Mouse (Mus musculus) 3T3-L1 (cell line): Measurements from ENCODE around the gene 1700010I14Rik.

Experiments
- DNase-seq: peaks from one replicate; pipeline ENCODE4 v3.0.0-alpha.2; 2015; ENCODE audit warnings: low read depth, low spot score

The 1700010I14Rik gene

GRCm38 (mm10) chr17:9023198-9023942 is 35.2 kb downstream of the 1700010I14Rik start:
- no peak for DNase-seq

- peak; percentile 12 for DNase-seq
These were observed 42.0 kb downstream of the 1700010I14Rik start for GRCm38 (mm10) chr17:9030181-9030580.

GRCm38 (mm10) chr17:9031241-9032141 is 43.4 kb downstream of the 1700010I14Rik start:
- peak; percentile 78 for DNase-seq

GRCm38 (mm10) chr17:9032362-9033044 is 44.4 kb downstream of the 1700010I14Rik start:
- no peak for DNase-seq

- no peak for DNase-seq
These were observed 45.4 kb downstream of the 1700010I14Rik start for GRCm38 (mm10) chr17:9033511-9033910.

- no peak for DNase-seq
These were observed 47.6 kb downstream of the 1700010I14Rik start for GRCm38 (mm10) chr17:9035561-9036348.

- DNase-seq, result peak; percentile 65
These were observed 54.6 kb downstream of the 1700010I14Rik start for GRCm38 (mm10) chr17:9042723-9043122.

GRCm38 (mm10) chr17:9052441-9052980 is 64.4 kb downstream of the 1700010I14Rik start:
- no peak for DNase-seq

- DNase-seq, result no peak
These were observed 71.3 kb downstream of the 1700010I14Rik start for GRCm38 (mm10) chr17:9059360-9059932.
